Mouse (Mus musculus): ENCODE data around the gene Cfp. TPM values are rescaled to one million over a fixed set of nuclear protein-coding genes. Genes with fewer than 3 reads are reported as not detected.
A peak's percentile ranks its signal among the peaks of the same experiment; 100 is the strongest.

The Cfp gene
- polyA plus RNA-seq, 1 experiment from 2014 or later, result 11.7 TPM

DNA sequence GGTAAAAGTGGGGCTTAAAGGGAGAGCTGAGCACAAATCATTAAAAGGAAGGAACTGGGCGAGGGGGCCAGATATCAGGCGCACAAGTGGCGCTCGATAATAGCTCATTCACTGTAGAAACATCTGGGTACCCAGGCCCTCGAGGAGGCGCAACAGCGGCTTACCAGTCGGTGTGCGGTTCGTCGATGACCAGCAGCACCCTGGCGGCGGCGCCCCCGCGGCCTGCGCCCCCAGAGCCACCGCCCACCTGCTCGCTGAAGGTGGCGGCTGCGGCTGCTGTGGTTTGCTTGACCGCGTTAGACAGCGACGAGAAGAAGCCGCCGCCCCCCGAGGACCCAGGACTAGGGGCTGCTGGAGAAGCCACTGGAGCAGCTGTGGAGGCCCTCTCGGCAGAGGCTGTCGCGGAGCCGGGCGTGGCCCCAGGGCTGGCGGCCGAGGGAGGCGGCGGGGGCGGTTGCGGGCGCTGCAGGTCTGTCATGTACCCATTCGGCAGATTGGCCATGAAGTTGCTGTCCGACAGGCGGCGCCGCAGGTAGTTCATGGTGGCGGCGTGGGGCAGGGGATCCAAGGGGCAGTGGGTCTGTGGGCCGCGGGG lies 11.0 kb downstream of the Cfp start:
- WGBS (ENCODE audit: insufficient replicate concordance), result 9% methylated on average over 40 of the region's 49 CpGs
- peak overlapping the region; percentile 67 for H3K4me2 ChIP-seq
- ATAC-seq, result no peak

GRCm38 (mm10) chrX:20915075-20915474 lies 16.3 kb downstream of the Cfp start:
- Histone ChIP-seq H3K9me3 (replicated peaks) (no peaks in the 10 kb centered on the region), H3K27ac (no peak overlapping the region)
- ATAC-seq, result no peak

More for the DNA sequence above, 11.0 kb downstream of the Cfp start:
- Histone ChIP-seq H3K9me3 (replicated peaks) (no peaks in the 10 kb centered on the region), H3K36me3 (no peaks in the 10 kb centered on the region), H3K4me1 (no peaks in the 10 kb centered on the region), H3K4me3 (peak overlapping the region; percentile 41), H3K27me3 (replicated peaks) (peaks cover 40% of the 10 kb centered on the region), H3K27ac (no peak overlapping the region), H3K9ac (no peak overlapping the region)

DNA sequence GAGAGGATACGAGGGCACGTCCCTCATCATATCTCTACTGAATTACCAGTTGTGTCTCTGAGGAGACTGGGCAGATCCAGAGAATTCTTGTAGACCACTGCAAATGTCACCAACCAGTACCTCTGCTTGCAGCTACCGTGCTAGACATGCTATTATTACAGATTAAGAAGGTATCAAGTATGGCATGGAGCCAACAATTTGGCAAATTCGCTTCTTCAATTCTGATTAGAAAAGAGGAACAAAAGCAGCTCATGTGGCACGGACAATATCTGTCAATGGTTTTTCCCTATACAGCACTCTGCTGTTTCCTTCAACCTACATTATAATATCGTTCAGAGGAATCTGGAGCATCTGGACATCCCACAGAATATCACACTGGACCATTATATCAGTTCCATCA lies 17.6 kb downstream of the Cfp start:
- no peak overlapping the region for H3K9ac ChIP-seq
- H3K9me3 ChIP-seq (replicated peaks), result no peaks in the 10 kb centered on the region
- no peak overlapping the region for H3K27ac ChIP-seq
- no peak for ATAC-seq
- H3K4me2 ChIP-seq, result no peak overlapping the region
- H3K27me3 ChIP-seq (replicated peaks), result peaks cover 6% of the 10 kb centered on the region
- no peaks in the 10 kb centered on the region for H3K36me3 ChIP-seq
- H3K4me1 ChIP-seq, result peaks cover 9% of the 10 kb centered on the region
- H3K4me3 ChIP-seq, result no peak overlapping the region
- WGBS (ENCODE audit: insufficient replicate concordance), result 53% methylated on average over 6 of the region's 6 CpGs

More at GRCm38 (mm10) chrX:20915075-20915474, 16.3 kb downstream of the Cfp start:
- H3K36me3 ChIP-seq, result no peaks in the 10 kb centered on the region
- H3K9ac ChIP-seq, result no peak overlapping the region
- H3K4me2 ChIP-seq, result no peak overlapping the region
- peaks cover 19% of the 10 kb centered on the region for H3K27me3 ChIP-seq (replicated peaks)
- no peak overlapping the region for H3K4me3 ChIP-seq
- H3K4me1 ChIP-seq, result peaks cover 5% of the 10 kb centered on the region

GRCm38 (mm10) chrX:20910074-20910473 lies 21.3 kb downstream of the Cfp start:
- no peak overlapping the region for H3K27ac ChIP-seq
- WGBS (ENCODE audit: insufficient replicate concordance), result 31% methylated on average over 3 of the region's 3 CpGs
- peak; percentile 74 for ATAC-seq

More at GRCm38 (mm10) chrX:20910074-20910473, 21.3 kb downstream of the Cfp start:
- Histone ChIP-seq H3K9ac (no peak overlapping the region), H3K4me1 (peaks cover 9% of the 10 kb centered on the region), H3K4me3 (no peak overlapping the region), H3K9me3 (replicated peaks) (no peaks in the 10 kb centered on the region), H3K36me3 (no peaks in the 10 kb centered on the region), H3K4me2 (no peak overlapping the region), H3K27me3 (replicated peaks) (no peaks in the 10 kb centered on the region)

Other genes starting within 250 kb of the Cfp start
- 64.9 and 66.2 TPM in 2 replicates for gene Cdk16, start 243.6 kb downstream of the Cfp start, polyA plus RNA-seq (2016; fragmentation: Nextera tagmentation; extraction: Ambion mirVana)
- gene Usp11, start 227.6 kb downstream of the Cfp start, polyA plus RNA-seq (2016; fragmentation: Nextera tagmentation; extraction: Ambion mirVana), result 13.7 and 14.2 TPM in 2 replicates
- 58.9 and 62.8 TPM in 2 replicates for gene Araf, start 133.7 kb downstream of the Cfp start, polyA plus RNA-seq (2016; fragmentation: Nextera tagmentation; extraction: Ambion mirVana)
- gene Timp1, start 61.4 kb downstream of the Cfp start, polyA plus RNA-seq (2016; fragmentation: Nextera tagmentation; extraction: Ambion mirVana), result 3.7 and 5.1 TPM in 2 replicates
- gene Syn1, start 10.6 kb downstream of the Cfp start, polyA plus RNA-seq (2016; fragmentation: Nextera tagmentation; extraction: Ambion mirVana), result 0.04 TPM in 1 of 2 replicates, not detected in the other
- gene Elk1, start 19.1 kb upstream of the Cfp start, polyA plus RNA-seq (2016; fragmentation: Nextera tagmentation; extraction: Ambion mirVana), result 3.4 and 3.6 TPM in 2 replicates
- gene Uxt, start 30.5 kb upstream of the Cfp start, polyA plus RNA-seq (2016; fragmentation: Nextera tagmentation; extraction: Ambion mirVana), result 58.8 and 61.3 TPM in 2 replicates
- gene Zfp182, start 130.8 kb upstream of the Cfp start, polyA plus RNA-seq (2016; fragmentation: Nextera tagmentation; extraction: Ambion mirVana), result 2.4 and 2.6 TPM in 2 replicates
- not detected in 2 replicates for gene Spaca5, start 136.9 kb upstream of the Cfp start, polyA plus RNA-seq (2016; fragmentation: Nextera tagmentation; extraction: Ambion mirVana)
- gene Zfp300, start 158.0 kb upstream of the Cfp start, polyA plus RNA-seq (2016; fragmentation: Nextera tagmentation; extraction: Ambion mirVana), result 0.07 and 0.24 TPM in 2 replicates
- not detected in 2 replicates for gene Ssxa1, start 184.3 kb upstream of the Cfp start, polyA plus RNA-seq (2016; fragmentation: Nextera tagmentation; extraction: Ambion mirVana)
- not detected in 2 replicates for gene Gm21876, start 244.1 kb upstream of the Cfp start, polyA plus RNA-seq (2016; fragmentation: Nextera tagmentation; extraction: Ambion mirVana)

Data from liver, embryonic 12.5 days (tissue).